Mouse (Mus musculus): ENCODE results near the gene Cnga2.

The Cnga2 gene

DNA sequence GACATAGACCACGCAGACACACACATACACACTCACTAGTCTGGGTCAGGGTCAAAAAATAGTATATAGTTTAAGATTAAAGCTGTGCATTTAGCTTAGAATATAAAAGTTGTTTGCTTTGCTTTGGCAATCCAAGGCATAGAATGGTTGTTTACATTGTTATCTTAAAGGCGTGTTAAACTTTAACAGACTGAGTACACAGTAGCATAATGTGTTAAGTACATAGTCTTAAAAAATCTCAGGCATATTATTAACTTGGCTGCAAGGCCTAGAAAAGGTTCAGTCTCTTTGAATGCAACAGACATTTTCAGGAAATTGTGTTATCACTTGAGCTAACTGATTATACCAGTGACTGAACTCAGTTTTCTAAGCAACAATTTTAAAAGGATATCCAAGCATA lies 56.3 kb downstream of the Cnga2 start:
- no peak for DNase-seq (ENCODE audit: low read depth, low spot score)
